In genomic region chr11:49235459-49236207, GRCm38 (mm10) we compare ENCODE assay signal across 24 mouse cellular contexts. TPM values are rescaled to one million over a fixed set of nuclear protein-coding genes. Genes with fewer than 3 reads are reported as not detected.
DNase-seq lines count a peak whose midpoint lies in the region; ATAC-seq and TF ChIP-seq lines count a peak whose summit lies in the region.
"Had no signal": no experiment of that assay in that cellular context is flagged by ENCODE, and none has a peak within 500 bp of the region (broad histone marks: within the 10 kb centered on the region; RNA-seq: fewer than 3 reads in every experiment).

No protein-coding gene starts in this region.

- intact Hi-C loops in gastrocnemius, adult 2 months (cut with DNase I) = no loop called here

- H3K36me3 ChIP-seq in kidney, embryonic 14.5 days (ENCODE audit: control insufficient read depth, insufficient read depth, low read length) = no peaks in the 10 kb centered on the region
- H3K36me3 ChIP-seq: embryonic facial prominence, embryonic 13.5 days; forebrain, embryonic 10.5 days; heart, embryonic 12.5 days; hindbrain, embryonic 15.5 days had no signal

- H3K4me2 ChIP-seq in kidney, embryonic 14.5 days (replicated peaks; ENCODE audit: low read depth, low read length) = no peak overlapping the region
- H3K4me2 ChIP-seq: embryonic facial prominence, embryonic 13.5 days; heart, embryonic 12.5 days; hindbrain, embryonic 15.5 days had no signal

- peak overlapping the region; percentile 59 for H3K27ac ChIP-seq in gastrocnemius, adult 2 months
- no peak overlapping the region for H3K27ac ChIP-seq in kidney, embryonic 14.5 days (ENCODE audit: low read depth, low read length)
- H3K27ac ChIP-seq: embryonic facial prominence, embryonic 13.5 days; forebrain, embryonic 10.5 days; hindbrain, embryonic 15.5 days had no signal

- 0 out of 2 replicates have a peak, but pooled peaks cover 3% of the 10 kb centered on the region for H3K9me3 ChIP-seq in kidney, embryonic 14.5 days (ENCODE audit: control insufficient read depth, low read length)
- H3K9me3 ChIP-seq: embryonic facial prominence, embryonic 13.5 days; forebrain, embryonic 10.5 days; heart, embryonic 12.5 days; hindbrain, embryonic 15.5 days had no signal

- no peak overlapping the region for H3K4me3 ChIP-seq in gastrocnemius, adult 2 months
- no peak overlapping the region for H3K4me3 ChIP-seq in kidney, embryonic 14.5 days (ENCODE audit: low read length)
- H3K4me3 ChIP-seq: embryonic facial prominence, embryonic 13.5 days; forebrain, embryonic 10.5 days; heart, embryonic 12.5 days; hindbrain, embryonic 15.5 days had no signal

- ATAC-seq in megakaryocyte progenitor cell, adult 5-6 weeks (replicated peaks; ENCODE audit: poor library complexity) = peak; percentile 54; the same call in 1 of the 2 replicates
- ATAC-seq in kidney, embryonic 14.5 days (ENCODE audit: low FRiP score, low TSS enrichment) = no peak
- ATAC-seq: forebrain, embryonic 14.5 days had no signal

- TF ChIP-seq CTCF in gastrocnemius, adult 2 months (IDR thresholded peaks at IDR 0.05) = no peak

- 72% methylated on average over 3 of the region's 3 CpGs for WGBS in kidney, embryonic 14.5 days

- H3K9ac ChIP-seq in kidney, embryonic 14.5 days (ENCODE audit: low read depth, low read length) = no peak overlapping the region
- H3K9ac ChIP-seq: embryonic facial prominence, embryonic 13.5 days; heart, embryonic 12.5 days; hindbrain, embryonic 15.5 days had no signal

- no peaks in the 10 kb centered on the region for H3K4me1 ChIP-seq in kidney, embryonic 14.5 days (ENCODE audit: control insufficient read depth, insufficient read depth, low read length)
- H3K4me1 ChIP-seq: forebrain, embryonic 10.5 days; heart, embryonic 12.5 days; hindbrain, embryonic 15.5 days had no signal

- no peak for DNase-seq in gastrocnemius, adult 2 months
- DNase-seq in gastrocnemius, postnatal 10 days = no peak
- peak; percentile 22 for DNase-seq in Muller cell, postnatal 12 days (ENCODE audit: inconsistent ontology term)
- DNase-seq in fat pad, adult 2 months (ENCODE audit: extremely low read depth, low read depth, low spot score) = peak; percentile 56
- no peak for DNase-seq in layer of hippocampus, postnatal 14 days (ENCODE audit: low spot score in 2 of 2)
- DNase-seq in kidney, adult 11 months = no peak
- DNase-seq: adrenal gland, postnatal 10 days; cerebellum, adult 11 months; cerebellum, adult 8-10 months; cerebellum, postnatal 25 days had no signal

- no peaks in the 10 kb centered on the region for H3K27me3 ChIP-seq in kidney, embryonic 14.5 days (ENCODE audit: control insufficient read depth, insufficient read depth, low read length)
- H3K27me3 ChIP-seq: embryonic facial prominence, embryonic 13.5 days; heart, embryonic 12.5 days; hindbrain, embryonic 15.5 days had no signal

RNA-seq across cellular contexts. Expression of gene Mgat1, which starts 8.4 kb away (rescaled TPM):
- 10 to 100 TPM; 42.0 to 48.0 TPM for total RNA-seq in gastrocnemius, adult 2 months (2021)
- 10 to 100 TPM; 42.7 to 60.3 TPM for total RNA-seq in gastrocnemius, postnatal 10 days (2021)
- 36.3 and 40.9 TPM in 2 replicates for total RNA-seq in megakaryocyte progenitor cell, adult 5-6 weeks (2015)
- total RNA-seq in megakaryocyte progenitor cell, adult 5-6 weeks (2017) = 54.2 and 61.9 TPM in 2 replicates
- 10 to 100 TPM; 48.7 to 50.9 TPM for total RNA-seq in layer of hippocampus, postnatal 14 days (2021)
- 43.8 and 55.3 TPM in 2 replicates for polyA plus RNA-seq in kidney, embryonic 14.5 days (2014; fragmentation: Nextera tagmentation; extraction: Ambion mirVana)

RNA-seq across cellular contexts. Expression of gene Zfp62, which starts 32.5 kb away (rescaled TPM):
- 10 to 100 TPM; 25.8 to 32.6 TPM for total RNA-seq in gastrocnemius, adult 2 months (2021)
- 10 to 100 TPM; 20.8 to 27.5 TPM for total RNA-seq in gastrocnemius, postnatal 10 days (2021)
- total RNA-seq in megakaryocyte progenitor cell, adult 5-6 weeks (2015) = 59.9 and 71.0 TPM in 2 replicates
- 78.4 and 133 TPM in 2 replicates for total RNA-seq in megakaryocyte progenitor cell, adult 5-6 weeks (2017)
- 10 to 100 TPM; 28.2 to 35.5 TPM for total RNA-seq in layer of hippocampus, postnatal 14 days (2021)
- 27.6 and 51.1 TPM in 2 replicates for polyA plus RNA-seq in kidney, embryonic 14.5 days (2014; fragmentation: Nextera tagmentation; extraction: Ambion mirVana)

RNA-seq across cellular contexts. Expression of gene Olfr1393, which starts 42.5 kb away (rescaled TPM):
- not detected for total RNA-seq in gastrocnemius, adult 2 months (2021)
- under 1 TPM; 0.18 to 0.33 TPM for total RNA-seq in gastrocnemius, postnatal 10 days (2021)
- total RNA-seq in megakaryocyte progenitor cell, adult 5-6 weeks (2015) = 0.05 TPM in 2 replicates
- not detected in 2 replicates for total RNA-seq in megakaryocyte progenitor cell, adult 5-6 weeks (2017)
- total RNA-seq in layer of hippocampus, postnatal 14 days (2021) = under 1 TPM; 0.14 to 0.26 TPM
- polyA plus RNA-seq in kidney, embryonic 14.5 days (2014; fragmentation: Nextera tagmentation; extraction: Ambion mirVana) = not detected in 2 replicates
- total RNA-seq: adrenal gland, postnatal 10 days; gastrocnemius, adult 8-10 months had no signal
- polyA plus RNA-seq: C2C12; embryonic facial prominence, embryonic 13.5 days; forebrain, embryonic 14.5 days; hindbrain, embryonic 11.5 days; hindbrain, embryonic 15.5 days had no signal

RNA-seq across cellular contexts. Expression of gene Btnl9, which starts 48.7 kb away (rescaled TPM):
- total RNA-seq in gastrocnemius, adult 2 months (2021) = 1 to 10 TPM in 1 of 2 experiments, under 1 TPM in 1; 0.97 to 3.6 TPM
- 1 to 10 TPM; 5.9 to 7.7 TPM for total RNA-seq in gastrocnemius, postnatal 10 days (2021)
- 3.8 and 7.1 TPM in 2 replicates for total RNA-seq in megakaryocyte progenitor cell, adult 5-6 weeks (2015)
- 7.5 and 13.9 TPM in 2 replicates for total RNA-seq in megakaryocyte progenitor cell, adult 5-6 weeks (2017)
- total RNA-seq in layer of hippocampus, postnatal 14 days (2021) = under 1 TPM in 1 of 2 experiments, not detected in 1; 0.07 TPM
- 1.6 and 3.1 TPM in 2 replicates for polyA plus RNA-seq in kidney, embryonic 14.5 days (2014; fragmentation: Nextera tagmentation; extraction: Ambion mirVana)
- polyA plus RNA-seq: C2C12; forebrain, embryonic 14.5 days; hindbrain, embryonic 11.5 days had no signal

RNA-seq across cellular contexts. Expression of gene Olfr1392, which starts 49.4 kb away (rescaled TPM):
- total RNA-seq in gastrocnemius, adult 2 months (2021) = not detected
- total RNA-seq in gastrocnemius, postnatal 10 days (2021) = not detected
- not detected in 2 replicates for total RNA-seq in megakaryocyte progenitor cell, adult 5-6 weeks (2015)
- total RNA-seq in megakaryocyte progenitor cell, adult 5-6 weeks (2017) = not detected in 2 replicates
- total RNA-seq in layer of hippocampus, postnatal 14 days (2021) = not detected
- not detected in 2 replicates for polyA plus RNA-seq in kidney, embryonic 14.5 days (2014; fragmentation: Nextera tagmentation; extraction: Ambion mirVana)
- total RNA-seq: adrenal gland, postnatal 10 days; gastrocnemius, adult 8-10 months; gastrocnemius, postnatal 4 days; heart, adult 8-10 months; heart, postnatal 25 days had no signal
- polyA plus RNA-seq: C2C12; embryonic facial prominence, embryonic 13.5 days; forebrain, embryonic 10.5 days; forebrain, embryonic 14.5 days; heart, embryonic 12.5 days; heart, embryonic 16.5 days; hindbrain, embryonic 11.5 days; hindbrain, embryonic 15.5 days had no signal

Comparison
In these comparisons a context has a peak if more than half of its experiments do, and no peak if none do; other contexts are left out.
1. DNase-seq: peak in Muller cell, postnatal 12 days (single experiment) and fat pad, adult 2 months (single experiment); none in gastrocnemius, adult 2 months (single experiment), gastrocnemius, postnatal 10 days (single experiment), layer of hippocampus, postnatal 14 days (0 of 2) and kidney, adult 11 months (single experiment).